Mouse (Mus musculus) hindbrain, postnatal 0 days (tissue): ENCODE results near the gene Klf11. TPM values are rescaled to one million over a fixed set of nuclear protein-coding genes. Genes with fewer than 3 reads are reported as not detected.

Experiments used
- ATAC-seq: fragments of 200-750 bp; cut with Nextera tagmentation; 2 replicates; pipeline ENCODE4 v1.8.0; 2017; ENCODE audit warnings: mild to moderate bottlenecking, moderate TSS enrichment, moderate library complexity
- DNase-seq: peaks from one replicate; pipeline ENCODE4 v3.0.0-alpha.2; 2015; ENCODE audit warnings: low spot score
- H3K27ac ChIP-seq: fragments of 300-500 bp; sonication (generic); 2 replicates; pipeline ENCODE4 v1.5.1; 2014; ENCODE audit warnings: mild to moderate bottlenecking
- H3K27me3 ChIP-seq: fragments of 300-500 bp; sonication (generic); 2 replicates; pipeline ENCODE4 v1.6.1; 2014; ENCODE audit warnings: low read length, mixed read lengths; ENCODE audit not compliant: insufficient read depth
- H3K36me3 ChIP-seq: fragments of 300-500 bp; sonication (generic); 2 replicates; pipeline ENCODE4 v1.6.1; 2014; ENCODE audit warnings: low read length, mixed read lengths; ENCODE audit not compliant: insufficient read depth
- H3K4me1 ChIP-seq: fragments of 300-500 bp; sonication (generic); 2 replicates; pipeline ENCODE4 v1.6.1; 2014; ENCODE audit warnings: antibody characterized with exemption, low read length, mixed read lengths; ENCODE audit not compliant: insufficient read depth
- H3K4me2 ChIP-seq: fragments of 300-500 bp; sonication (generic); 2 replicates; pipeline ENCODE4 v1.6.1; 2014; ENCODE audit warnings: low read depth, mild to moderate bottlenecking, low read length, moderate library complexity, mixed read lengths
- H3K4me3 ChIP-seq: fragments of 300-500 bp; sonication (generic); 2 replicates; pipeline ENCODE4 v1.5.1; 2014; ENCODE audit warnings: low read length
- H3K9ac ChIP-seq: fragments of 300-500 bp; sonication (generic); replicated peaks from 2 replicates; pipeline ENCODE4 v1.6.1; 2014; ENCODE audit warnings: mild to moderate bottlenecking, low read length, moderate library complexity, mixed read lengths
- H3K9me3 ChIP-seq: fragments of 300-500 bp; sonication (generic); 2 replicates; pipeline ENCODE4 v1.6.1; 2016; ENCODE audit warnings: low read length, mixed read lengths
- CTCF ChIP-seq: IDR thresholded peaks from 2 replicates; pipeline ENCODE4 v1.5.1; 2016; ENCODE audit warnings: antibody characterized with exemption, control low read depth, low read depth
- WGBS: fragments of 180-500 bp; shearing (Covaris S2); extraction: QIAGEN DNeasy Blood & Tissue Kit; methylation state at CpG from one replicate; pipeline ENCODE4 v1.1.7; 2014; 5-methylcytosine and 5-hydroxymethylcytosine counted together
- polyA plus RNA-seq: library from polyadenylated mRNA; unstranded; fragments of >200 nt; fragmentation: Nextera tagmentation; extraction: Ambion mirVana; gene quantifications from 2 replicates; pipeline ENCODE4 v1.2.1, GENCODE M21; 2015
- total RNA-seq: library from RNA; depleted of rRNA; stranded (reverse); fragments of >200 nt; gene quantifications from 2 replicates; pipeline ENCODE4 v1.2.3, GENCODE M21; 2014; rRNA removed

Klf11 gene
- total RNA-seq (28.2 and 28.3 TPM in 2 replicates), polyA plus RNA-seq (18.0 and 20.4 TPM in 2 replicates)

- H3K9me3 ChIP-seq, result no peaks in the 10 kb centered on the region
Observed at GRCm38 (mm10) chr12:24651063-24651557, at the start of gene Klf11. Klf11 (plus strand) TSS chr12:24651274.

DNA sequence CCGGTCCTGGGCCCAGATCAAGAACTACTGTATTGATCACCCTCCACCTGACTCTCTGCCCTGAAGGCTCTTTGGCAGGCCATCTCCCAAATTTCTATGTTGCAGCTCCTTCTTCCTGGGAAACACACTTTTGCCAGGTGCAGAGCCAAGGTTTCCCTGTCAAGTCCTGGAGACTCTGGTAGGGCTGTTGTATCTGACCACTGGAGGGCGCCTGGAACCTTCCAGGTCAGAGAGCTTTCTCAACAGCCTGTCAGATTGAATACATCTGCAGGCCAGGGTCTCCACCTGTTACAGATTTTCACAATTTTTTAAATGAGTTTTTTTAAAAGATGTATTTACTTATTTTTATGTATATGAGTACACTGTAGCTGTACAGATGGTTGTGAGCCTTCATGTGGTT lies 47.8 kb upstream of the Klf11 start:
- H3K4me3 ChIP-seq, result no peak overlapping the region
- peak; percentile 81 for TF ChIP-seq CTCF
- DNase-seq (peak; percentile 85), ATAC-seq (peak; percentile 59)
- H3K36me3 ChIP-seq, result no peaks in the 10 kb centered on the region
- H3K4me2 ChIP-seq, result no peak overlapping the region
- no peak overlapping the region for H3K27ac ChIP-seq
- no peak overlapping the region for H3K9ac ChIP-seq
- H3K9me3 ChIP-seq, result no peaks in the 10 kb centered on the region
- no peaks in the 10 kb centered on the region; the same call in 1 of the 2 replicates for H3K4me1 ChIP-seq
- no peaks in the 10 kb centered on the region for H3K27me3 ChIP-seq
- 41% methylated on average over 2 of the region's 2 CpGs for WGBS

More at GRCm38 (mm10) chr12:24651063-24651557, at the start of gene Klf11:
- TF ChIP-seq CTCF, result no peak
- WGBS, result 2% methylated on average over 63 of the region's 68 CpGs
- H3K36me3 ChIP-seq, result peaks cover 17% of the 10 kb centered on the region; the same call in 1 of the 2 replicates
- peak within 1 kb of the TSS; percentile 86 for H3K4me3 ChIP-seq
- H3K27me3 ChIP-seq, result no peaks in the 10 kb centered on the region
- H3K4me1 ChIP-seq, result peaks cover 9% of the 10 kb centered on the region; the same call in 1 of the 2 replicates
- peak within 1 kb of the TSS; percentile 94 for H3K27ac ChIP-seq
- H3K9ac ChIP-seq, result peak within 1 kb of the TSS; percentile 95
- peak; percentile 94 for ATAC-seq
- peak; percentile 98 for DNase-seq
- H3K4me2 ChIP-seq, result peak within 1 kb of the TSS; percentile 67

DNA sequence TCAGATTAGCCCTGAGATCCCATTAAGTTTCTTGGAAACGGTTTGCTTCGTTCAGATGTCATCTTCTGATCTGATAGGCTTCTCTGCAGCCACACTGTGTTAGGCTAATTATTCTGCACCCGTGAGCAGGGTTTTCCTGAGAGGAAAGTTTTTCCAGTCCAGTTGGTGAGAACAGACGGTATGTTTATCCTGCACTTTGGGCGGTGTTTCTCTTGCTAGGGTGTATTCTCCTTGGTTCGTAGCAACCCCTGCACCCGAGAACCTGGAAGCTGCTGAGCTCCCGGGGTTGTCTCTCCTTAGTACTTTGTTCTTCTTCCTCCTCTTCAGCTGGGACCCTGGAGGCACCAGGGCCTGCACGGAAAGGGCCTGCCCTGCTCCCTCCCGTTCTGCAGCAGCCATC lies 44.9 kb upstream of the Klf11 start:
- Histone ChIP-seq H3K9ac (no peak overlapping the region), H3K36me3 (no peaks in the 10 kb centered on the region), H3K27ac (no peak overlapping the region), H3K4me2 (no peak overlapping the region), H3K27me3 (no peaks in the 10 kb centered on the region), H3K4me3 (no peak overlapping the region), H3K9me3 (no peaks in the 10 kb centered on the region), H3K4me1 (no peaks in the 10 kb centered on the region)
- TF ChIP-seq CTCF, result no peak
- WGBS, result 45% methylated on average over 10 of the region's 10 CpGs
- DNase-seq (no peak), ATAC-seq (no peak)

DNA sequence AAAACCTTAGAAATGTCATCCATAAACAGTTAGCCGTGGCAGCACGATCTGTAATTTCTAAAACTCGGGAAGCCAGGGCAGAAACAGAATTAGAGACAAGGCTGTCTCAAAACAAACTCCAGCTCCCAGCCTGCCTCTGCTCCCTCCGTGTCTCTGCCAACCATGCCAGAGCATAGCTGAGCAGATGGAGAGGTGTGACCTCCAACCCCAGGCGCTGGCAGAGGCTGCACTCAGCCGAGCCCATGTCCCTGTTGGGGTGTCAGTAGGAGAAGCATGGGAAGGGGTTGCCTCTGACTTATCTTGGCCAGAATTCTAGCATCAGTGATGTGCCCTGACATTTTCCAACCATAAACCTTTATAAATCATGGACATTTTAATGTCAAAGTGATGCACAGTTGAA lies 38.5 kb upstream of the Klf11 start:
- 75% methylated on average over 6 of the region's 6 CpGs for WGBS
- ATAC-seq, result no peak
- no peak for TF ChIP-seq CTCF

GRCm38 (mm10) chr12:24614452-24615075 lies 36.5 kb upstream of the Klf11 start:
- ATAC-seq, result no peak
- no peaks in the 10 kb centered on the region for H3K27me3 ChIP-seq
- no peak overlapping the region for H3K4me3 ChIP-seq
- no peak overlapping the region for H3K9ac ChIP-seq
- H3K9me3 ChIP-seq, result no peaks in the 10 kb centered on the region
- no peak for TF ChIP-seq CTCF
- no peaks in the 10 kb centered on the region for H3K4me1 ChIP-seq
- H3K4me2 ChIP-seq, result no peak overlapping the region
- H3K27ac ChIP-seq, result no peak overlapping the region
- H3K36me3 ChIP-seq, result no peaks in the 10 kb centered on the region
- DNase-seq, result no peak
- 89% methylated on average over 17 of the region's 17 CpGs for WGBS

More for the DNA sequence above, 38.5 kb upstream of the Klf11 start:
- Histone ChIP-seq H3K36me3 (no peaks in the 10 kb centered on the region), H3K27ac (no peak overlapping the region), H3K4me1 (no peaks in the 10 kb centered on the region), H3K9ac (no peak overlapping the region), H3K27me3 (no peaks in the 10 kb centered on the region), H3K4me2 (no peak overlapping the region), H3K4me3 (no peak overlapping the region), H3K9me3 (no peaks in the 10 kb centered on the region)
- DNase-seq, result no peak

DNA sequence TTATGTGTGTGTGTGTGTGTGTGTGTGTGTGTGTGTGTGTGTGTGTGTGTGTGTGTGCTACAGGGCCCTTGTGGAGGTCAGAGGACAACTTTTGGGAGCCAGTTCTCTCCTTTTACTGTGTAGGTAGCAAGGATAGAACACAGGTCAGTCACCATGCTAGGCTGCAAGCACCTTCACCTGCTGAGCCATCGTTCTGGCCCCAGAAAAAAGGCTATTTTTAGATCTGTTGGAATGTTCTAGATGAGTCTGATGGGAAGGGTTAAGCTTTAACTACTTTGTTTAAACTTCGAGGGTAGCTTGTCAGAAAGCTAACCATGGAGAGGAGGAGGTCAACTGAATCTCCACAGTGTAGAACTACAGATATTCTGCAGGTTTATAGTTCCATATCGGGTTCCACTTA lies 35.9 kb upstream of the Klf11 start:
- H3K4me3 ChIP-seq, result no peak overlapping the region
- DNase-seq (no peak), ATAC-seq (no peak)
- H3K9ac ChIP-seq, result no peak overlapping the region
- no peak overlapping the region for H3K27ac ChIP-seq
- H3K4me1 ChIP-seq, result no peaks in the 10 kb centered on the region
- 76% methylated on average over 3 of the region's 3 CpGs for WGBS
- H3K36me3 ChIP-seq, result no peaks in the 10 kb centered on the region
- H3K4me2 ChIP-seq, result no peak overlapping the region
- no peaks in the 10 kb centered on the region for H3K27me3 ChIP-seq
- H3K9me3 ChIP-seq, result no peaks in the 10 kb centered on the region
- TF ChIP-seq CTCF, result no peak

DNA sequence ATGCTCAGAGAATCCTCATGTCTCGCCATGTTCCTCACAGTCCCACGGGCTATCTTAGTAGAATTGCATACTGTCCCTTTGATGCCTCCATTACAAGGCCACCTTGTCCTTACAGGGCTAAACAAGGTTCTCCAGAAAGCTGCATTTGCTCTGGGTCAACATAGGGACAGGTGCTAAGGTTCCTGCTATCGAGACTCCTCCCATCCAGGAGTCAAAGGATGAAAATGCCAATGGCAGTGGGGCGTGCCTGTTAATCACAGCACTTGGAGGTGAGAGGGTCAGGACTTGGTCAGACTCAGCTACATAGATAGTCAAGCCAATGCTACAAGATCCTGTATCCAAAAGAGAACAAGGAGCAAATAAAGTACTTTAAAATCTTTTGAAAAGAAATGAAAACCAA lies 31.6 kb upstream of the Klf11 start:
- WGBS, result 87% methylated on average over 4 of the region's 4 CpGs
- Histone ChIP-seq H3K4me2 (no peak overlapping the region), H3K9ac (no peak overlapping the region), H3K9me3 (no peaks in the 10 kb centered on the region), H3K4me1 (no peaks in the 10 kb centered on the region), H3K4me3 (no peak overlapping the region), H3K27ac (no peak overlapping the region), H3K27me3 (no peaks in the 10 kb centered on the region), H3K36me3 (no peaks in the 10 kb centered on the region)
- no peak for TF ChIP-seq CTCF
- DNase-seq (no peak), ATAC-seq (no peak)
